Mouse (Mus musculus): ENCODE data around the gene Foxn3.

DNA sequence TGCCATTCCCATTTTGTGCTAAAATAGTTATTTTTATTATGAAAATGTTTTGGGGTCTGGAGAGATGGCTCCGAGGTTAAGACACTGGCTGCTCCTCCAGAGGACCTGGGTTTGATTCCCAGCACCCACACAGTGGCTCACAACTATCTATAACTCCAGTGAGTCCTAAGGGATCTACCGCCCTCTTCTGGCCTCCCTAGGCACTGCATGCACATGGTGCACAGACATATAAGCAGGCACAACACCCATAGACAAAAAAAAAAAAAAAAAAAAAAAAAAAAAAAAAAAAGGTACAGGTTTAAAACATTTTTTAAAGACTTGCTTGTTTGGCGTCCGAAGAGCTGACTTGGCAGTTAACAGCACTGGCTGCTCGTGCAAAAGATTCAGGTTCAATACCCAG lies 391.2 kb downstream of the Foxn3 start:
- TF ChIP-seq CTCF (IDR thresholded peaks at IDR 0.05; ENCODE audit: borderline replicate concordance, insufficient read depth, low read depth, low read length) (no peak), POLR2A (IDR thresholded peaks at IDR 0.05; ENCODE audit: borderline replicate concordance, insufficient read depth, low read length) (no peak)

All from cerebellum, adult 2 months (tissue).